ENCODE assay signal across 8 mouse cellular contexts in the genomic region with DNA sequence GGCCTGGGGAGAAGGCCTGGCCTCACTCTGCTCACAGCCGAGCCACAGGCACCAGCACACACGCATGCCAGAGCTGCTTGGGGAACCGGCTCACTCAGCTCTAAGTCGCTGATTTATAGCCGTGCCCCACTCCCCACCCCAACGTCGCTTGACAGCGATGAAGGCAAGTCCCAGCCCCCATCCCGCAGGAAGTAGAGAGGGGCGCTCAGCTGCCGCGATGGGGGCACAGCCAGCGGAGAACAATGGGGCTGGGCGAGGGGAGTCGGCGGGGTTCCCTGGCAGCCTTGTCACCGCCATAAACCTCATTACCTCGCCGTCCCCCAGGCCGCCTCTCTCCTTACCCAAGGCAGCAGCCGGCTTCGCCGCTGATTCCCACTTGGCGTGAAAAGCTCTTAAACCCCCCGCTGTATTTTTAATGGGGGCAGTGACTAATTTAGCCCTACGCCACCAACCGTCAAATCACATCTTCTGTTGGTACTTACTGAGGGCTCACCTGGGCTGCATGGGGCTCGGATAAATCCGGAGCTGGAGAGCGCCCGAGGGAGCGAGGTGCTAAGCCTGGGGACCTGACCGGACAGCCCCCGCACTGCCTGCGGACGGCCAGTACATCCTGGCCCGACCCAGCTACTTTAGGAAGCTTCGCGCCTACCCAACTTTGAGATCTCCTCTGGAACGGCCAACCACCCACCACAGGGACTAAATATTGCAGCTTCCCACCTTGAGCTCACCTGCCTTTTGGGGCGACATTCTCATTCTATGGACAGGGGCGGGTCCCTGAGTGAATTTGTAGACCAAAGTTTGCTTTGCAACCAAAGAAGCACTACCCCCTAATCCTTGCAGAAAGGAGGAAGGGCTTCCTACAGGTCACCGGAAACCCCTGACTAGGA.
DNase-seq lines count a peak whose midpoint lies in the region; ATAC-seq and TF ChIP-seq lines count a peak whose summit lies in the region.

No protein-coding gene starts in this region.

- no peaks in the 10 kb centered on the region for H3K9me3 ChIP-seq in heart, embryonic 10.5 days
- no peaks in the 10 kb centered on the region for H3K9me3 ChIP-seq in ES-Bruce4 (replicated peaks; ENCODE audit: control insufficient read depth, insufficient read depth, low read length, poor library complexity, severe bottlenecking)
- no peaks in the 10 kb centered on the region for H3K9me3 ChIP-seq in forebrain, embryonic 15.5 days
- no peaks in the 10 kb centered on the region for H3K9me3 ChIP-seq in liver, postnatal 0 days (ENCODE audit: low read length)

- peak overlapping the region; percentile 55 for H3K4me3 ChIP-seq in heart, embryonic 10.5 days
- H3K4me3 ChIP-seq in heart, adult 2 months, result no peak overlapping the region
- peak overlapping the region; percentile 30 for H3K4me3 ChIP-seq in ES-Bruce4 (ENCODE audit: low read depth, low read length)
- peak overlapping the region; percentile 25 for H3K4me3 ChIP-seq in forebrain, embryonic 15.5 days
- H3K4me3 ChIP-seq in liver, postnatal 0 days (ENCODE audit: low read depth, low read length), result no peak overlapping the region
- H3K4me3 ChIP-seq in lung, adult 2 months (replicated peaks; ENCODE audit: extremely low read depth, low read depth, low read length), result no peak overlapping the region

- peaks cover 72% of the 10 kb centered on the region for H3K27me3 ChIP-seq in heart, embryonic 10.5 days (ENCODE audit: insufficient read depth, poor library complexity, severe bottlenecking)
- peaks cover 7% of the 10 kb centered on the region; the same call in 1 of the 2 replicates for H3K27me3 ChIP-seq in heart, adult 2 months (ENCODE audit: control insufficient read depth, insufficient read depth, low read length)
- no peaks in the 10 kb centered on the region for H3K27me3 ChIP-seq in ES-Bruce4 (ENCODE audit: control insufficient read depth, insufficient read depth, low read length, poor library complexity, severe bottlenecking)
- 0 out of 2 replicates have a peak, but pooled peaks cover 4% of the 10 kb centered on the region for H3K27me3 ChIP-seq in forebrain, embryonic 15.5 days
- peaks cover 39% of the 10 kb centered on the region for H3K27me3 ChIP-seq in liver, postnatal 0 days (ENCODE audit: insufficient read depth, low read length)

- intact Hi-C loops in heart, adult 2 months (cut with DNase I), result loop anchor here (5.0 kb wide), 1 partner anchor 297 kb away; the partner anchor contains the start of gene Zfp423
- intact Hi-C loops in left cerebral cortex, postnatal 36 days (cut with DNase I), result no loop called here

- DNase-seq in heart, embryonic 10.5 days (ENCODE audit: low spot score), result no peak
- no peak for DNase-seq in heart, adult 2 months
- no peak for DNase-seq in liver, postnatal 0 days
- DNase-seq in ovary, postnatal 36 days (ENCODE audit: low spot score), result no peak
- no peak for DNase-seq in lung, adult 2 months
- DNase-seq in left cerebral cortex, postnatal 36 days (ENCODE audit: low spot score in 2 of 2), result no peak

- ATAC-seq in forebrain, embryonic 15.5 days (replicated peaks), result peak; percentile 32
- no peak for ATAC-seq in liver, postnatal 0 days

- H3K36me3 ChIP-seq in heart, embryonic 10.5 days, result no peaks in the 10 kb centered on the region
- H3K36me3 ChIP-seq in heart, adult 2 months (ENCODE audit: control insufficient read depth, insufficient read depth, low read length), result no peaks in the 10 kb centered on the region
- no peaks in the 10 kb centered on the region for H3K36me3 ChIP-seq in ES-Bruce4 (ENCODE audit: control insufficient read depth, insufficient read depth, low read length, poor library complexity, severe bottlenecking)
- H3K36me3 ChIP-seq in forebrain, embryonic 15.5 days, result no peaks in the 10 kb centered on the region
- no peaks in the 10 kb centered on the region for H3K36me3 ChIP-seq in liver, postnatal 0 days (replicated peaks; ENCODE audit: insufficient read depth, low read length)

- peaks cover 33% of the 10 kb centered on the region for H3K4me1 ChIP-seq in heart, embryonic 10.5 days
- H3K4me1 ChIP-seq in heart, adult 2 months (ENCODE audit: control insufficient read depth, insufficient read depth, low read length), result no peaks in the 10 kb centered on the region
- peaks cover 1% of the 10 kb centered on the region for H3K4me1 ChIP-seq in ES-Bruce4 (ENCODE audit: control insufficient read depth, insufficient read depth, low read length)
- peaks cover 53% of the 10 kb centered on the region for H3K4me1 ChIP-seq in forebrain, embryonic 15.5 days
- peaks cover 18% of the 10 kb centered on the region for H3K4me1 ChIP-seq in liver, postnatal 0 days (ENCODE audit: insufficient read depth)
- no peaks in the 10 kb centered on the region for H3K4me1 ChIP-seq in lung, adult 2 months (ENCODE audit: control insufficient read depth, insufficient read depth, low read length)

- H3K9ac ChIP-seq in heart, adult 2 months (ENCODE audit: low read depth, low read length), result no peak overlapping the region
- H3K9ac ChIP-seq in ES-Bruce4 (ENCODE audit: low read depth, poor library complexity, severe bottlenecking), result peak overlapping the region; percentile 40
- H3K9ac ChIP-seq in forebrain, embryonic 15.5 days (replicated peaks), result peak overlapping the region; percentile 31
- no peak overlapping the region for H3K9ac ChIP-seq in liver, postnatal 0 days (replicated peaks)

- 2% methylated on average over 43 of the region's 43 CpGs for WGBS in heart, embryonic 10.5 days
- WGBS in heart, adult 2 months, result 26% methylated on average over 43 of the region's 43 CpGs
- WGBS in forebrain, embryonic 15.5 days, result 2% methylated on average over 43 of the region's 43 CpGs
- WGBS in liver, postnatal 0 days (ENCODE audit: insufficient replicate concordance), result 2% methylated on average over 43 of the region's 43 CpGs
- WGBS in lung, adult 2 months, result 11% methylated on average over 43 of the region's 43 CpGs

- TF ChIP-seq CTCF in heart, adult 2 months (IDR thresholded peaks at IDR 0.05), result no peak
- TF ChIP-seq CTCF in ES-Bruce4 (IDR thresholded peaks at IDR 0.05; ENCODE audit: low read depth, low read length), result no peak
- no peak for TF ChIP-seq CTCF in liver, postnatal 0 days (IDR thresholded peaks at IDR 0.05; ENCODE audit: low read depth)
- TF ChIP-seq CTCF in lung, adult 2 months (IDR thresholded peaks at IDR 0.05; ENCODE audit: insufficient read depth, low read length), result no peak

- no peaks in the 10 kb centered on the region for H3K79me2 ChIP-seq in heart, adult 2 months (replicated peaks; ENCODE audit: control insufficient read depth, insufficient read depth, low read length)

- H3K4me2 ChIP-seq in forebrain, embryonic 15.5 days (replicated peaks), result peak overlapping the region; percentile 48
- peak overlapping the region; percentile 46; the same call in 1 of the 2 replicates for H3K4me2 ChIP-seq in liver, postnatal 0 days (ENCODE audit: low read depth, low read length)

- H3K27ac ChIP-seq in heart, embryonic 10.5 days, result peak overlapping the region; percentile 72
- H3K27ac ChIP-seq in heart, adult 2 months, result no peak overlapping the region
- H3K27ac ChIP-seq in ES-Bruce4 (ENCODE audit: insufficient read depth, low read length), result 0 out of 2 replicates have a peak overlapping the region, but pooled peaks have one; percentile 26
- H3K27ac ChIP-seq in forebrain, embryonic 15.5 days (replicated peaks), result peak overlapping the region; percentile 42
- no peak overlapping the region for H3K27ac ChIP-seq in liver, postnatal 0 days (ENCODE audit: low read depth)

- TF ChIP-seq EP300 in heart, adult 2 months (IDR thresholded peaks at IDR 0.05; ENCODE audit: insufficient read depth, low read depth, low read length), result no peak
- no peak for TF ChIP-seq EP300 in ES-Bruce4 (IDR thresholded peaks at IDR 0.05; ENCODE audit: insufficient read depth, low read depth, low read length)
- TF ChIP-seq EP300 in liver, postnatal 0 days (IDR thresholded peaks at IDR 0.05; ENCODE audit: low read depth), result no peak

- TF ChIP-seq POLR2A in heart, adult 2 months (IDR thresholded peaks at IDR 0.05; ENCODE audit: insufficient read depth, low read depth, low read length), result no peak
- TF ChIP-seq POLR2A in ES-Bruce4 (IDR thresholded peaks at IDR 0.05; ENCODE audit: insufficient read depth, low read length), result no peak
- TF ChIP-seq POLR2A in lung, adult 2 months (IDR thresholded peaks at IDR 0.05; ENCODE audit: borderline replicate concordance, extremely low read depth, low read depth, low read length), result no peak

Comparison
In these comparisons a context has a peak if more than half of its experiments do, and no peak if none do; other contexts are left out.
1. H3K27ac ChIP-seq: peak in heart, embryonic 10.5 days (single experiment), ES-Bruce4 (single experiment) and forebrain, embryonic 15.5 days (single experiment); none in heart, adult 2 months (single experiment) and liver, postnatal 0 days (single experiment).
2. H3K4me3 ChIP-seq: peak in heart, embryonic 10.5 days (single experiment), ES-Bruce4 (single experiment) and forebrain, embryonic 15.5 days (single experiment); none in heart, adult 2 months (single experiment), liver, postnatal 0 days (single experiment) and lung, adult 2 months (single experiment).
3. H3K9ac ChIP-seq: peak in ES-Bruce4 (single experiment) and forebrain, embryonic 15.5 days (single experiment); none in heart, adult 2 months (single experiment) and liver, postnatal 0 days (single experiment).